Mouse (Mus musculus): ENCODE results near the gene Dner.

The Dner gene

GRCm38 (mm10) chr1:84695517-84696411, at the start of gene Dner:
Gene Dner, minus strand, starts transcription at chr1:84696221.
- DNase-seq, result peak; percentile 54

- no peak for DNase-seq
Observed at GRCm38 (mm10) chr1:84742156-84742555, 46.1 kb upstream of the Dner start.

- DNase-seq, result no peak
Observed at GRCm38 (mm10) chr1:84740080-84740479, 44.1 kb upstream of the Dner start.

DNA sequence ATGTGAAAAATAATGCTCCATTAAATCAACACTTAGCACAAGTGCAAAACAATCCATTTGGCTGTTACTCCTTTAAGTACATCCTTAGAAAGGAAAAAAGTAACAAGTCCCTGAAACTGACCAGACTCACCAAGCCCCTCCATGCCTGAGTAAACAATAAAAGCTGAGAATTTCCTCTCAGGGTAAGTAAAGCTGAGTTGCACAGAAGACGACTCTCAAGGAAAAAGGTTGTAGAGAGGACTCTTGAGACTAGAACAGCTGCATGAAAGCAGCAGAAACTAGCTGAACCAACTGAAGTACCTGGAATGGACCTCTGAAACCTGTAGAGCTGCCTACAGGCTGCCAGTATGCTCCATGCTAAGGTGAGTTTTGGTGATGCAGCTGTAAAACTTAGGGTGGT, 41.1 kb upstream of the Dner start:
- DNase-seq, result no peak

DNA sequence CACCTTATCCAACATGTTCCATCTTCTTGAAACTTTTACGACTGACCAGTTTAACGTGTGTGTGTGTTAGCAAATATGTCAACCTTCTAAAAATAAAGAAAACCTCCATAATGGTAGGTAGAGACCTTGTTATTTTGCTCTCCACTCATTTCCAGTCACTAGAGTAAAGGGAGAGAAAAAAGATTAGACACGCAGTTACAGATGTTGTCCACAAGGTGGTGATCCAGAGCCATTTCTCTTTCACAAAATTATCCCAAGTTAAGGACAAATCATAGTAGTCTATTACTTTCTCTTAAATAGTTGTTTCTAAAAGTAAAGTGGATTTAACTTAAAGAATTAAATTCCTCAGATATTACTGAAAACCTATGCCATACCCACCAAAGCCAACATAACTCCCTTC, 37.8 kb upstream of the Dner start:
- DNase-seq, result no peak

DNA sequence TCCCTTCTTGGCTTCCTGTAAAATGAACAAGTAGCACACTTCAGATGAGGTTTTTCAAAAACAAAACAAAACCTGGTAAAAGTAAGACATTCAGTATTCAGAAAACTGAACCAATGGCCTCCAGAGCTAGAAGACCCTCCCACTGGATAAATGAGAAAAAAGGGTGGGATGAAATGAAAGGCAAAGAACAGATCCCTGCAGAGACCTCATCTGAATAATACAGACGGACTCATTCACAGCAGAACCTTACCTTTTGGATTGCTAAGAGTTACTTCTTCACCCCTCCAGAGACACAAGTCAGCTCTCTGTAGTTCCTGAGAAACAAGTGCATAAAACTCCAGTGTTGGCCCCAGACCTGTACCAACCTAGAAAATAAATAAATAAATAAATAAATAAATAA, 35.7 kb upstream of the Dner start:
- DNase-seq, result no peak

DNA sequence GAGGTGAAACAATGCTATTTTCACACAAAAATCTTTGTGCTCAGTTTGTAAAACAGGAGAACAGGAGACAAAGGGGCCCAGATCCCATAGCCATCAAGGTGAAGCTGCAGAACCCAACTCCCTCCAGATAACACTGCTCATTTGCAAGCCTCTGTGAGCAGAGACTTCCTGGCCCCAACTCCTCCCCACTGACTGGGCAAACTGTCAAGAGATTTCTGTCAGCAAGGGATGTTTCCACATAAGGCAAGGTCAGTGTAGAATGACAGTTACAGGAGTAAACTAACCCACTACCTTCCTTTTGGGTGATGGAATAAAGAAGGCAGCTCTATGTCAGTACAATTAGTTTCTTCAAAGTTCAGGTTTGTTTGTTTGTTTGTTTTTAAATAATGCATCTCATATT, 26.8 kb upstream of the Dner start:
- no peak for DNase-seq

DNA sequence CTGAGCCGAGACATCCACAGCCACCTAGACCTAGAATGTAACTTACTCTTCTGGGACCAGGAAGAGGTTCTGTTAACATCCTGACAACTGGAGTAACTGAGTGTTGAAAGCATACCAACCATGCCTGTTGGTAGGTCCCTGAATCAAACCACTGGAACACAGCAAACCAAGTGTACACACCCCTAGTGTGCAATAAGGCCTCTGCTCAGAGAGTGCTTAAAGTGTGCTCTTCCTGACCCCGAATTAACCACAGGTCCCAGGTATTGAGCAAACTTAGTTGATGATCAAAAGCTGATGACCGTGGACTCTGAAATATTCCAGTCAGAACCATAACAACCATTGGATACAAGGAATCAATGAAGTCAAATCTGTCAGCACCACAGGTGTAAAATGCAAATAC, 26.4 kb upstream of the Dner start:
- no peak for DNase-seq

DNA sequence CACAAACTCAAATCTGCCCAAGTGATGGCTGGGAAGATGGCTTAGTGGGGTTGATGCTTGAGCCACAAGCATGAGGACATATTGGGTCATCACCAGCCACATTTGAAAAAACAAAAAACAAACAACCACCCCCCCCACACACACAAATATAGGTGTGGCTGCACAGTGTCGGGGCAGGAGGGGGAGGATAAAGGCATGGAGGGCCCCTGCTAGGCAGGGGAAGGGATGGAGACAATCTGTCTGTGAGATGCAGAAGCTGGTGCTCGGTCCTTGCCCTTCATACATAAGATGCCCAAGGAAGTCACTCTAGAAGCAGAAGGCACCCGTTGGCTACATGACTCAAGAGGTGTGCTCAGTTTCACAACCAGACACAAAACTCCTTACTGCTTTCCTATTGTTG, 25.9 kb upstream of the Dner start:
- DNase-seq, result no peak

GRCm38 (mm10) chr1:84709810-84710785, 14.1 kb upstream of the Dner start:
- DNase-seq, result peak; percentile 87

- DNase-seq, result no peak
Observed at GRCm38 (mm10) chr1:84709406-84709805, 13.4 kb upstream of the Dner start.

DNA sequence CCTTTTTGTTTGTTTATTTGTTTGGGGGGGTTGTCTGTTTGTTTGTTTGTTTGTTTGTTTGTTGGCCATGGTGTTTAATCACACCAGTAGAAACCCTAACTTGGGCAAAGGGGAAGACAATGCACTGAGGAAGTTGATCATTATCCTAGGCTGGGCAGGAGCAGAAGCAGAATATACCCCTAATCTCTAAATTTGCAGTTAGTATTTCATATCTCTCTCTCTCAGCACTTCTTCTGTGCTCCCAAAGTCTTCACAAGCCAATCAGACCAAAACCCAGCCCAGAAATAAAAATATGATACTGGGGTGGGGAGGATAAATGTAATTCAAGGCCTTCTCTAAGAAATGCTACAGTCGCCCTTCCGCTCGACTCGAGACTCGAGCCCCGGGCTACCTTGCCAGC, 4.2 kb upstream of the Dner start:
- DNase-seq, result no peak

DNA sequence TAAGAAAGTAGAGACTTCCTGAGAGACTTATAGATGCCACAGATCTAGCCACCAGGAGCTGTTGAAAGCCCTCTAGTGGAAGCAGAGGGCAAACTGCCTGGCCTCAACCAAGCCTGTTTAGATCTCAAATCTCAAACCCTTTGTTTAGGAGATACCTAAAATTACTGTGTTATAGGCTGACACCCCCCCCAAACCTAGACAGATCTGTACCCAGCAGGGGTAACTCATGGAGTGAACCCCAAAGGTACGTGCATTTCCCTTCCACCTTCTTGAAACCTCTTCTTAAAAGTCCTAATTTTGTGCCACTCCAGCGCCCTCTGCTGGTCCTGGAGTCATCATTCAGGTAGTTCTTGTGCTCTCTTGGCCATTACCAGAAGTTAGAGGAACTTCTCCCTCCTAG, 1.1 kb upstream of the Dner start:
- peak; percentile 60 for DNase-seq

GRCm38 (mm10) chr1:84694688-84695474, 1.1 kb downstream of the Dner start:
- peak; percentile 45 for DNase-seq

- no peak for DNase-seq
Observed at GRCm38 (mm10) chr1:84677910-84678309, 18.1 kb downstream of the Dner start.

GRCm38 (mm10) chr1:84668100-84668846, 27.7 kb downstream of the Dner start:
- no peak for DNase-seq

DNA sequence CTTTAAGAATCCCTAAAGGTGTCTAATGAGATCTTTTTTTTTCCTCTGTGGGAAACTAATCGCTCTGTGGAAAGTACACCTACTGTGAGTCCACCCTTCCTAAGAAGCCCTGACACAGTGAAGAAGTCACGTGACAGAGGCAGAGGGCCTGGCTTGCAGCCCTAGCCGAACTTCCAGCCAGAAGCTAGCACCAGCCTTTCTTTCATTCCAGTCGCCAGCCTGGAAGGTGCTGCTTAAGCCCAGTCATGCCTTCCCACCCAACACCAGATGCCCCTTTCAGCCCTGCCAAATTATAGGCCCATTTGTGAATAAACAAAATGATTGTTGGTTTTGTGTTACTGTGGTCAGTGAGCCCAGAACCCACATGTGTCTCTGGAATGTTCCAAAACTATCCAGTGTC, 28.4 kb downstream of the Dner start:
- DNase-seq, result peak; percentile 15

DNA sequence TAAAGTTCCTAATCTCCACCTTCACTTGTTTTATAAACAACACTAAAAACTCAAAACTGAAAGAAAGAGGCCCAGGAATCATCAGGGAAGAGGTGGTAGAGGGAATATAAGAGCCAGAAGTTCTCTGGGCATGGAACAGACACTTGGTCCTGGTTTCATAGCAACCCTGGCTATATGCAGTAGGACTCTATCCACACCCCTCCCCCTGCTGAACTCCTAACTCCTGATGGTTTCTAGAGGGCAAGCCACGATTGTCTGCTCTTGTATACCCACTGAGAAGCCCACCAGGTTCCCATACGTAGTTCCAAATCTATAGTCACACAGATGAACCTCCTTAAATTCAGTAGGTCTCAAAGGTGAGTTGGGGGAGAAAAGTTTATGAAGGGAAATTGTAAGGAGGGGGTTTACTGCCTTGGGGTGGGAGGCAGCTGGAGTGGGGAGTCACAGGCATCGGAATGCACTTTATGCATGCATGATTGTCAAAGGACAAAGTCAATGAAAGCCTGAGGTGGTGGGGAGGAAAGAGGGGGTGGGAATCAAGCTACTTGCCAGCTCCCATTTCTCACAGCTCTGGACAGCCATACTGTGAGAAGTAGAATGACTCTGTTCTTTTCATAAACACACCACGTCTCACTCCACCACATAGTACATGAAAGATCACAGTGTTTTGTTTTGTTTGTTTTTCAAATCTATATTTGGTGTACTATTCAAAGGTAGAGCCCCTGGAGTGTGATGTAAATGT, 31.5 kb downstream of the Dner start:
- DNase-seq, result no peak

GRCm38 (mm10) chr1:84646781-84647180, 49.2 kb downstream of the Dner start:
- no peak for DNase-seq

GRCm38 (mm10) chr1:84640463-84640862, 55.6 kb downstream of the Dner start:
- DNase-seq, result no peak

DNA sequence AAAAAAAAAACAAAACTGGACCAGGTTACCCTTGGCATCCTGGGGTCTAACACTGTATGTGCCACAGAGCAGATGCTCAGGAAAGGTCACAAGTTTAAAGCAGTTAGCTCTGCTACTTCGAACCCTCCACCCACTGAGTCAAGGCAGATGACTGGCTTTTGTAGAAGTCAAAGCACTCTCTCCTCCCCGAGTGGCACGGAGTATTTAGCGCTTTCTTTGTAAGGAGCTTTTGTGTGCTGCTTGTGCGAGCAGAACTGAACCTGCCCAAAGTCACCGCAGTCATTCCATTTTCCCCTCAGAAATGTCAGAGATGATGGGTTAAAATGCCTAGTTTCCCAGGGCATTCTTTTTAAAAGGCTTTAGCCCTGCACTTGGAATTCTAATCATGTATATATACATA, 59.1 kb downstream of the Dner start:
- no peak for DNase-seq

All from layer of hippocampus, adult 9-11 months (tissue).